ENCODE assay signal across 12 mouse cellular contexts in the genomic region with DNA sequence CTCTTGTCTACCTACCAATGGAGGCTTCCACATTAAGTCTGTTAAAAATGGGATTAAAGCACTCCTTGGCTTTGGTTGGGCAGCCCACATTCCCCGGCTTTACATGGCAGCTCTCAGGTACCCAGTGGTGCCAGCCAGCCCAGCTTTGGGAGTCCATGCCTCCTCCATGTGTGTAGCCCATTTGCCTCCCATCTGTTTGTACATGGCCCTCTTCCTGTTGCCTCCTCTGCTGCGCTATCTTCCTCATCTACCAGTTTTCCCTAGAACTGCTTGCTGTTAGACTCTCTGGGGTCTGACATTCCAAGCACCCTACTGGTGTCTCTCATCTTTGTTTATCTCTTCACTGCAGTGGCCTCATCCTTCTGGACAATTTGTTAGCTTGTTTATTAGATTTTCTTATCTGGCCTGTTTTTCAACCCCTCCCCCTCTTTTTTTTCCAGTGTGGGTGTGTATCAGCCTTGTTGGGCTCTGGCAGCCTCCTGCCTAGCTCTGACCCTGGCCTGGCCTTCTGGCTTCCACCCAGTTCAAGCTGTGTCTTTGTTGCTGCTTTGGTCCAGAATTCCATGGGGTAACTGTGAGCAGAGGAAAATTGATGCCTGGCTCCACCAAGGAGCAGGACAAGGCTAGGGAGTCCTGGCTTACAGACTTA. TPM values are rescaled to one million over a fixed set of nuclear protein-coding genes. Genes with fewer than 3 reads are reported as not detected.
DNase-seq lines count a peak whose midpoint lies in the region; ATAC-seq lines count a peak whose summit lies in the region.
"Had no signal": no experiment of that assay in that cellular context is flagged by ENCODE, and none has a peak within 500 bp of the region (broad histone marks: within the 10 kb centered on the region; RNA-seq: fewer than 3 reads in every experiment).

No protein-coding gene starts in this region.

- H3K9ac ChIP-seq in liver, embryonic 16.5 days (ENCODE audit: low read depth, low read length): peak overlapping the region; percentile 19; the same call in 1 of the 2 replicates
- H3K9ac ChIP-seq: heart, embryonic 15.5 days had no signal

- no peak overlapping the region for H3K4me3 ChIP-seq in liver, embryonic 16.5 days (ENCODE audit: low read depth, low read length)
- H3K4me3 ChIP-seq: erythroblast, embryonic 14.5 days; heart, embryonic 15.5 days had no signal

- H3K9me3 ChIP-seq in liver, embryonic 16.5 days (replicated peaks; ENCODE audit: control insufficient read depth, low read length): no peaks in the 10 kb centered on the region
- H3K9me3 ChIP-seq: heart, embryonic 15.5 days had no signal

- no peak for ATAC-seq in cerebellum, adult (ENCODE audit: insufficient number of reproducible peaks, low FRiP score, low TSS enrichment)
- ATAC-seq in liver, embryonic 16.5 days (ENCODE audit: low read depth): peak; percentile 15
- no peak for ATAC-seq in granulocyte monocyte progenitor cell, adult 5-6 weeks (replicated peaks; ENCODE audit: poor library complexity, severe bottlenecking)
- ATAC-seq: CD4-positive, CD25-positive, alpha-beta regulatory T cell, adult 4 months had no signal

- DNase-seq in cerebellum, adult 9-10 months: peak; percentile 51
- DNase-seq in layer of hippocampus, postnatal 10 days (ENCODE audit: low spot score in 2 of 2): peak; percentile 31 to 60
- DNase-seq in layer of hippocampus, adult 9-11 months: no peak
- DNase-seq in R1 (ENCODE audit: low read depth, low spot score): peak; percentile 67
- DNase-seq in thymus, postnatal 10 days (ENCODE audit: low spot score in 2 of 2): no peak
- DNase-seq: lung, postnatal 4 days had no signal

- H3K36me3 ChIP-seq in liver, embryonic 16.5 days (ENCODE audit: control insufficient read depth, insufficient read depth): peaks cover 9% of the 10 kb centered on the region
- H3K36me3 ChIP-seq: heart, embryonic 15.5 days had no signal

- no peak overlapping the region; the same call in 1 of the 2 replicates for H3K4me2 ChIP-seq in liver, embryonic 16.5 days (ENCODE audit: low read depth, low read length)
- H3K4me2 ChIP-seq: heart, embryonic 15.5 days had no signal

- H3K27ac ChIP-seq in liver, embryonic 16.5 days (ENCODE audit: low read length): peak overlapping the region; percentile 91
- H3K27ac ChIP-seq: heart, embryonic 15.5 days had no signal

- 74% methylated on average over 2 of the region's 2 CpGs for WGBS in liver, embryonic 16.5 days (ENCODE audit: insufficient replicate concordance)

- H3K4me1 ChIP-seq in liver, embryonic 16.5 days (ENCODE audit: control insufficient read depth, low read depth, low read length): peaks cover 67% of the 10 kb centered on the region

- H3K27me3 ChIP-seq in liver, embryonic 16.5 days (ENCODE audit: control insufficient read depth, insufficient read depth, low read depth, low read length): no peaks in the 10 kb centered on the region
- H3K27me3 ChIP-seq: heart, embryonic 15.5 days had no signal

RNA-seq across cellular contexts. Expression of gene Polr2h, which starts 10.9 kb away (rescaled TPM):
- total RNA-seq in layer of hippocampus, postnatal 10 days (2021): 10 to 100 TPM; 23.2 to 27.7 TPM
- 27.7 and 31.6 TPM in 2 replicates for polyA plus RNA-seq in liver, embryonic 16.5 days (2015; fragmentation: Nextera tagmentation; extraction: Ambion mirVana)
- 62.4 and 81.5 TPM in 2 replicates for total RNA-seq in granulocyte monocyte progenitor cell, adult 5-6 weeks (2014; fragmentation: Nextera tagmentation)
- 61.8 and 91.6 TPM in 2 replicates for total RNA-seq in granulocyte monocyte progenitor cell, adult 5-6 weeks (2017)

RNA-seq across cellular contexts. Expression of gene Clcn2, which starts 11.0 kb away (rescaled TPM):
- total RNA-seq in layer of hippocampus, postnatal 10 days (2021): 10 to 100 TPM; 41.4 to 50.7 TPM
- 9.7 and 11.5 TPM in 2 replicates for polyA plus RNA-seq in liver, embryonic 16.5 days (2015; fragmentation: Nextera tagmentation; extraction: Ambion mirVana)
- total RNA-seq in granulocyte monocyte progenitor cell, adult 5-6 weeks (2014; fragmentation: Nextera tagmentation): 2.6 and 6.0 TPM in 2 replicates
- total RNA-seq in granulocyte monocyte progenitor cell, adult 5-6 weeks (2017): 1.9 and 3.8 TPM in 2 replicates

RNA-seq across cellular contexts. Expression of gene Fam131a, which starts 13.5 kb away (rescaled TPM):
- 100 to 1,000 TPM; 298 to 325 TPM for total RNA-seq in layer of hippocampus, postnatal 10 days (2021)
- polyA plus RNA-seq in liver, embryonic 16.5 days (2015; fragmentation: Nextera tagmentation; extraction: Ambion mirVana): 1.4 and 2.3 TPM in 2 replicates
- 1.6 TPM in 1 of 2 replicates, not detected in the other for total RNA-seq in granulocyte monocyte progenitor cell, adult 5-6 weeks (2014; fragmentation: Nextera tagmentation)
- total RNA-seq in granulocyte monocyte progenitor cell, adult 5-6 weeks (2017): 0.43 TPM in 1 of 2 replicates, not detected in the other

RNA-seq across cellular contexts. Expression of gene Chrd, which starts 26.4 kb away (rescaled TPM):
- total RNA-seq in layer of hippocampus, postnatal 10 days (2021): 10 to 100 TPM; 25.1 TPM
- polyA plus RNA-seq in liver, embryonic 16.5 days (2015; fragmentation: Nextera tagmentation; extraction: Ambion mirVana): 0.32 and 0.39 TPM in 2 replicates
- total RNA-seq in granulocyte monocyte progenitor cell, adult 5-6 weeks (2014; fragmentation: Nextera tagmentation): not detected in 2 replicates
- total RNA-seq in granulocyte monocyte progenitor cell, adult 5-6 weeks (2017): not detected in 2 replicates
- polyA plus RNA-seq: CD4-positive, CD25-positive, alpha-beta regulatory T cell, adult 4 months; erythroblast, embryonic 14.5 days had no signal

RNA-seq across cellular contexts. Expression of gene Thpo, which starts 27.8 kb away (rescaled TPM):
- 1 to 10 TPM; 3.7 to 4.3 TPM for total RNA-seq in layer of hippocampus, postnatal 10 days (2021)
- 5.1 and 6.1 TPM in 2 replicates for polyA plus RNA-seq in liver, embryonic 16.5 days (2015; fragmentation: Nextera tagmentation; extraction: Ambion mirVana)
- total RNA-seq in granulocyte monocyte progenitor cell, adult 5-6 weeks (2014; fragmentation: Nextera tagmentation): not detected in 2 replicates
- not detected in 2 replicates for total RNA-seq in granulocyte monocyte progenitor cell, adult 5-6 weeks (2017)
- polyA plus RNA-seq: CD4-positive, CD25-positive, alpha-beta regulatory T cell, adult 4 months; erythroblast, embryonic 14.5 days had no signal

Comparison
In these comparisons a context has a peak if more than half of its experiments do, and no peak if none do; other contexts are left out.
1. DNase-seq: peak in cerebellum, adult 9-10 months (single experiment), layer of hippocampus, postnatal 10 days (2 of 2) and R1 (single experiment); none in layer of hippocampus, adult 9-11 months (single experiment) and thymus, postnatal 10 days (0 of 2).
2. RNA of gene Clcn2, which starts 11.0 kb away (total RNA-seq): 41.4 to 50.7 TPM in layer of hippocampus, postnatal 10 days; 1.9 to 6.0 TPM in granulocyte monocyte progenitor cell, adult 5-6 weeks; every median in the first group is over 4 times any median in the second.
3. RNA of gene Fam131a, which starts 13.5 kb away (total RNA-seq): 298 to 325 TPM in layer of hippocampus, postnatal 10 days; 0.43 to 1.6 TPM in granulocyte monocyte progenitor cell, adult 5-6 weeks; every median in the first group is over 100 times any median in the second.